Mouse (Mus musculus) sigmoid colon, adult 10 weeks (tissue): Measurements from ENCODE around the gene Rhof. TPM values are rescaled to one million over a fixed set of nuclear protein-coding genes. Genes with fewer than 3 reads are reported as not detected.

Experiments
- polyA plus RNA-seq: library from polyadenylated mRNA; stranded (reverse); fragments of 350-450 nt; fragmentation: Illumina TruSeq; extraction: RNeasy Lipid Tissue Mini Kit (QIAGEN cat#74804); gene quantifications from one replicate; pipeline ENCODE4 v1.2.3, GENCODE M21; 2014; ENCODE audit warnings: low read depth, low replicate concordance

The Rhof gene
- 0.57 TPM for polyA plus RNA-seq

GRCm38 (mm10) chr5:123132308-123133071 lies at the start of gene Rhof:
Gene Rhof, minus strand, starts transcription at chr5:123132692.

GRCm38 (mm10) chr5:123169284-123169683 lies 36.8 kb upstream of the Rhof start, which contains the start of gene Psmd9:
Gene Psmd9, plus strand, starts transcription at chr5:123169413.

DNA sequence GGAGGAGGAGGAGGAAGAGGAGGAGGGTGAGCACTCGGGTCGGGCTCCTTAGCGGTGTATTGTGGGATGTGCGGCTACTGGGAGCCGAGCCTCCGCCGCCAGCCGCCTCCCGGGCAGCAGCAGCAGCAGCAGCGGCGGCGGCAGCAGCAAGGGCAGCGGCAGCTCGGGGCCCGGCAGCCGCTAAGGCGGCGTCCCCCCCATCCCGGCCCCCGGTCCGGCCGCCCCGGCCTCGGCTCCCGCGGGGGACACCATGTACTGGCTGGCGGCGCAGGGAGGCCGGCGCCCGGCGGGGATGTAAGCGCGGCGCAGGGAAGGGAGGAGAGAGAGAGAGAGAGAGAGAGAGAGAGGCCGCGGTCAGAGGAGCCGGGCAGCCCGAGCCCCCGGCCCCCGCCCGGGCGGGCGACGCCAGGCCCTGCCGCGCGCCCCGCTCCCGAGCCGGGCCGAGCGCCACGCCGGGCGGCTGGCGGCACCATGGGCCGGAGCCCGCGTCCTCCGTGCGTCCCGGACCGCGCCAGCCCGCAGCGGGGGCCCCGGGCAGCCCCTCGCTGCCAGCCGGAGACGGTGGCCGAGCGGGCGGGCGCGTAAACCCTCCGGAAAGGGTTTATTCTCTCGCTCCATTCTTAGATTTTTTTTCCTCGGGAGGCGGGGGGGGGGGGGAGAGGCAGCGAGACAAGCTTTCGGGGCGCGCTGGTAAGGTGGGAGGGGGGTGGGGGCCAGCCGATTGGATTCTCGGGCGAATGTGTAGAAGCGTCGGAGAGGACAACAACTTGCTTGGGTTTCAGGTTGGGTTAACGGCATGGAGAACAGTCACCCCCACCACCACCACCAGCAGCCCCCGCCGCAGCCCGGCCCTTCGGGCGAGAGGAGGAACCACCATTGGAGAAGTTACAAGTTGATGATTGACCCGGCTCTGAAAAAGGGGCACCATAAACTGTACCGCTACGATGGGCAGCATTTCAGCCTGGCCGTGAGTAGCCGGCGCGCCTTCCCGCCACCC lies 10.0 kb upstream of the Rhof start, which contains the start of gene Setd1b:
TSS of gene Setd1b (plus strand) at position 33 of the 997 bp plus-strand sequence.

GRCm38 (mm10) chr5:123068115-123068514 lies 64.4 kb downstream of the Rhof start, which contains the start of gene Tmem120b:
Gene Tmem120b, plus strand, starts transcription at chr5:123068415.

Other genes with a start within 250 kb of the Rhof start
- gene Kdm2b, start 142.9 kb downstream of the Rhof start, polyA plus RNA-seq = 19.0 TPM
- 2.2 TPM for gene Orai1, start 117.6 kb downstream of the Rhof start, polyA plus RNA-seq
- not detected for gene Morn3, start 85.7 kb downstream of the Rhof start, polyA plus RNA-seq
- 2.2 TPM for gene Tmem120b, start 64.3 kb downstream of the Rhof start, polyA plus RNA-seq
- 5.2 TPM for gene Setd1b, start 9.5 kb upstream of the Rhof start, polyA plus RNA-seq
- gene Psmd9, start 36.7 kb upstream of the Rhof start, polyA plus RNA-seq = 5.4 TPM
- 22.3 TPM for gene Hpd, start 50.0 kb upstream of the Rhof start, polyA plus RNA-seq
- gene Wdr66, start 119.4 kb upstream of the Rhof start, polyA plus RNA-seq = 0.88 TPM
- gene Bcl7a, start 211.1 kb upstream of the Rhof start, polyA plus RNA-seq = 4.0 TPM